Comparison of ENCODE assay signal across 10 mouse cellular contexts in the genomic region with DNA sequence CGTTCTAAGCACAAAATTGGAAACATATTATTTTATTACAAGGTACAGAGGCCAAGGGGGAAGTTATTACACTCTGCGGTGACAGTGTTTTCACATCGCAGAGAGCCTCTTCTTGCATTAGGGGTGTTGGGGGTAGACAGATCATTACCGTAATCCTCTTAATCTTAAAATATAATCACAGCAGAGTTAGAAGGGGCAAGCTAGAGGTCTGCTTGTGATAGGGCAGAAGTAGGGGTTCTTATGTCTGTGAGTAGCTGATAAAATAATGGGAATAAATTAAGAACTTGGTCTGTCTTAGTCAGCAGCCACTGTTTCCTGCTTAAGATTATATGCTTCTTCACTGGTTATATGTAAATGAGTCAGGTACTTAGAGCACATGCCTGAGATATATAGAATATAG. TPM values are rescaled to one million over a fixed set of nuclear protein-coding genes. Genes with fewer than 3 reads are reported as not detected.
DNase-seq lines count a peak whose midpoint lies in the region; ATAC-seq and TF ChIP-seq lines count a peak whose summit lies in the region.
"Had no signal": no experiment of that assay in that cellular context is flagged by ENCODE, and none has a peak within 500 bp of the region (broad histone marks: within the 10 kb centered on the region; RNA-seq: fewer than 3 reads in every experiment).

No protein-coding gene starts in this region.

- no peak overlapping the region; the same call in 1 of the 2 replicates for H3K27ac ChIP-seq in heart, embryonic 16.5 days (ENCODE audit: low read length)
- H3K27ac ChIP-seq in embryonic facial prominence, embryonic 13.5 days, result no peak overlapping the region
- no peak overlapping the region for H3K27ac ChIP-seq in liver, embryonic 14.5 days

- H3K4me2 ChIP-seq in heart, embryonic 16.5 days (ENCODE audit: low read depth, low read length), result peak overlapping the region; percentile 66
- peak overlapping the region; percentile 59 for H3K4me2 ChIP-seq in embryonic facial prominence, embryonic 13.5 days
- H3K4me2 ChIP-seq in liver, embryonic 14.5 days (ENCODE audit: low read depth), result peak overlapping the region; percentile 26; the same call in 1 of the 2 replicates

- peaks cover 23% of the 10 kb centered on the region for H3K4me1 ChIP-seq in heart, embryonic 16.5 days (ENCODE audit: control insufficient read depth, insufficient read depth, low read length)
- H3K4me1 ChIP-seq in embryonic facial prominence, embryonic 13.5 days, result peaks cover 45% of the 10 kb centered on the region
- H3K4me1 ChIP-seq in liver, embryonic 14.5 days (replicated peaks; ENCODE audit: control insufficient read depth in 2 of 2, insufficient read depth in 2 of 2, low read length in 1 of 2), result peaks cover 10 to 15% of the 10 kb centered on the region in 2 experiments

- DNase-seq in heart, adult 8-10 months (ENCODE audit: low spot score), result no peak
- DNase-seq in A20 (ENCODE audit: low read depth, low spot score), result peak; percentile 77
- no peak for DNase-seq in liver, embryonic 14.5 days (ENCODE audit: low read depth in 3 of 3, low spot score in 3 of 3)
- DNase-seq in adrenal gland, postnatal 36 days, result no peak
- DNase-seq in layer of hippocampus, adult 8-10 months (ENCODE audit: low spot score in 2 of 2), result no peak
- no peak for DNase-seq in thymus, postnatal 10 days (ENCODE audit: low spot score in 2 of 2)
- DNase-seq: kidney, adult 9 months had no signal

- no peak for ATAC-seq in heart, embryonic 16.5 days (replicated peaks; ENCODE audit: extremely low read depth, insufficient read depth, low FRiP score)
- no peak for ATAC-seq in embryonic facial prominence, embryonic 13.5 days (ENCODE audit: insufficient number of reproducible peaks, insufficient read depth, low FRiP score, low TSS enrichment, low read depth)
- ATAC-seq in liver, embryonic 14.5 days (ENCODE audit: insufficient read depth), result peak; percentile 43; the same call in 1 of the 2 replicates

- TF ChIP-seq EP300 in liver, embryonic 14.5 days (IDR thresholded peaks at IDR 0.05; ENCODE audit: low read depth), result no peak

- H3K9me3 ChIP-seq in heart, embryonic 16.5 days (replicated peaks; ENCODE audit: control insufficient read depth, low read length), result no peaks in the 10 kb centered on the region
- no peaks in the 10 kb centered on the region for H3K9me3 ChIP-seq in embryonic facial prominence, embryonic 13.5 days
- H3K9me3 ChIP-seq in liver, embryonic 14.5 days (ENCODE audit: control insufficient read depth, low read length), result no peaks in the 10 kb centered on the region

- H3K9ac ChIP-seq in heart, embryonic 16.5 days (ENCODE audit: low read length), result peak overlapping the region; percentile 60
- H3K9ac ChIP-seq in embryonic facial prominence, embryonic 13.5 days, result 0 out of 2 replicates have a peak overlapping the region, but pooled peaks have one; percentile 57
- H3K9ac ChIP-seq in liver, embryonic 14.5 days (replicated peaks), result no peak overlapping the region

- H3K4me3 ChIP-seq in heart, embryonic 16.5 days (ENCODE audit: low read length), result peak overlapping the region; percentile 41
- H3K4me3 ChIP-seq in embryonic facial prominence, embryonic 13.5 days, result peak overlapping the region; percentile 22
- H3K4me3 ChIP-seq in liver, embryonic 14.5 days (ENCODE audit: insufficient read depth in 1 of 2, low read depth in 2 of 2, low read length in 2 of 2), result no peak overlapping the region
- H3K4me3 ChIP-seq: erythroblast, embryonic 14.5 days had no signal

- TF ChIP-seq CTCF in liver, embryonic 14.5 days (IDR thresholded peaks at IDR 0.05; ENCODE audit: low read depth), result no peak

- H3K36me3 ChIP-seq in heart, embryonic 16.5 days (ENCODE audit: control insufficient read depth, insufficient read depth), result no peaks in the 10 kb centered on the region; the same call in 1 of the 2 replicates
- peaks cover 4% of the 10 kb centered on the region; the same call in 1 of the 2 replicates for H3K36me3 ChIP-seq in embryonic facial prominence, embryonic 13.5 days
- H3K36me3 ChIP-seq in liver, embryonic 14.5 days (replicated peaks; ENCODE audit: control insufficient read depth, insufficient read depth, low read depth), result no peaks in the 10 kb centered on the region

- WGBS in heart, embryonic 16.5 days, result 53% methylated on average over 4 of the region's 4 CpGs
- WGBS in embryonic facial prominence, embryonic 13.5 days, result 30% methylated on average over 4 of the region's 4 CpGs
- whole genome bisulfite sequencing in liver, embryonic 14.5 days (ENCODE audit: insufficient replicate concordance), result 29% methylated on average over 4 of the region's 4 CpGs

- H3K27me3 ChIP-seq in heart, embryonic 16.5 days (ENCODE audit: control insufficient read depth, insufficient read depth, low read length), result no peaks in the 10 kb centered on the region
- H3K27me3 ChIP-seq in embryonic facial prominence, embryonic 13.5 days, result no peaks in the 10 kb centered on the region
- no peaks in the 10 kb centered on the region for H3K27me3 ChIP-seq in liver, embryonic 14.5 days (ENCODE audit: control insufficient read depth, insufficient read depth, low read length)

RNA-seq across cellular contexts. Expression of gene Usp6nl, which starts 30.6 kb away (rescaled TPM):
- 4.5 and 5.5 TPM in 2 replicates for polyA plus RNA-seq in heart, embryonic 16.5 days (2015; fragmentation: Nextera tagmentation; extraction: Ambion mirVana)
- 1 to 10 TPM; 5.1 to 6.8 (median 5.5) TPM for total RNA-seq in heart, adult 8-10 months (2022)
- polyA plus RNA-seq in embryonic facial prominence, embryonic 13.5 days (2015; fragmentation: Nextera tagmentation; extraction: Ambion mirVana), result 9.7 and 10.9 TPM in 2 replicates
- 2.4 and 3.3 TPM in 2 replicates for polyA plus RNA-seq in liver, embryonic 14.5 days (2012; rRNA removed)
- polyA plus RNA-seq in liver, embryonic 14.5 days (2014; fragmentation: Nextera tagmentation; extraction: Ambion mirVana), result 2.8 and 3.0 TPM in 2 replicates
- 10 to 100 TPM; 31.6 to 33.6 TPM for total RNA-seq in adrenal gland, postnatal 36 days (2021)
- 10 to 100 TPM; 12.0 to 16.0 (median 12.4) TPM for total RNA-seq in layer of hippocampus, adult 8-10 months (2022)

Comparison
In these comparisons a context has a peak if more than half of its experiments do, and no peak if none do; other contexts are left out.
1. H3K4me3 ChIP-seq: peak in heart, embryonic 16.5 days (single experiment) and embryonic facial prominence, embryonic 13.5 days (single experiment); none in liver, embryonic 14.5 days (0 of 2).
2. Peak in every context shown above with its lines, with median percentiles within 50 percentile points of each other: H3K4me2 ChIP-seq.